Mouse (Mus musculus) limb, embryonic 10.5 days (tissue): ENCODE data around the gene Dctn5. TPM values are rescaled to one million over a fixed set of nuclear protein-coding genes. Genes with fewer than 3 reads are reported as not detected.

ENCODE experiments used
- DNase-seq: peaks from one replicate; pipeline ENCODE4 v3.0.0-alpha.2; 2017; ENCODE audit warnings: low spot score
- H3K27ac ChIP-seq: fragments of 300-500 bp; sonication (generic); 2 replicates; pipeline ENCODE4 v1.5.1; 2016; ENCODE audit warnings: mild to moderate bottlenecking
- H3K27me3 ChIP-seq: fragments of 300-500 bp; sonication (generic); 2 replicates; pipeline ENCODE4 v1.6.1; 2016; ENCODE audit warnings: low read depth, mild to moderate bottlenecking; ENCODE audit not compliant: poor library complexity, severe bottlenecking
- H3K36me3 ChIP-seq: fragments of 300-500 bp; sonication (generic); 2 replicates; pipeline ENCODE4 v1.6.1; 2016; ENCODE audit warnings: mild to moderate bottlenecking, moderate library complexity
- H3K4me1 ChIP-seq: fragments of 300-500 bp; sonication (generic); 2 replicates; pipeline ENCODE4 v1.6.1; 2016
- H3K4me3 ChIP-seq: fragments of 300-500 bp; sonication (generic); 2 replicates; pipeline ENCODE4 v1.5.1; 2016; ENCODE audit warnings: mild to moderate bottlenecking, moderate library complexity
- H3K9me3 ChIP-seq: fragments of 300-500 bp; sonication (generic); replicated peaks from 2 replicates; pipeline ENCODE4 v1.6.1; 2016; ENCODE audit warnings: mild to moderate bottlenecking
- WGBS: fragments of 180-500 bp; shearing (Covaris S2); methylation state at CpG from one replicate; pipeline ENCODE4 v1.1.7; 2016; 5-methylcytosine and 5-hydroxymethylcytosine counted together
- polyA plus RNA-seq: library from polyadenylated mRNA; unstranded; fragments of >200 nt; fragmentation: Nextera tagmentation; extraction: Ambion mirVana; gene quantifications from 2 replicates; pipeline ENCODE4 v1.2.1, GENCODE M21; 2016

Dctn5 gene
- polyA plus RNA-seq, 1 experiment from 2014 or later, result 126 TPM

DNA sequence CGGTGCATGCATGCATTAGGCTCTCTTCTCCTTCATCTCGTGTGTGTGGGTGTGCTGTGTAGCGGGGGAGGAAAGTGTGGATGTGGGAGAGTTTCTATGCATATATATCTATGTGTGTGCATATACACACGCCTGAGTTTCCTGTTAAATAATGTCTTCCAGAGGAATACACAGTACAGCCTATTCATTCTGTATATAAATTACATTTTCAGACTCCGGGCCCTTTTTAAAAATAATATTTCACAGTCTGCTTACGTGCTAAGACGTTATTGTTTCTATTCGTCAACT is 441 bp downstream of the Dctn5 start:
- Histone ChIP-seq H3K27me3 (no peaks in the 10 kb centered on the region), H3K36me3 (peaks cover 55% of the 10 kb centered on the region), H3K9me3 (no peaks in the 10 kb centered on the region), H3K27ac (peak overlapping the region; percentile 90), H3K4me3 (peak overlapping the region; percentile 86), H3K4me1 (peaks cover 12% of the 10 kb centered on the region)
- 19% methylated on average over 8 of the region's 8 CpGs for WGBS
- no peak for DNase-seq

DNA sequence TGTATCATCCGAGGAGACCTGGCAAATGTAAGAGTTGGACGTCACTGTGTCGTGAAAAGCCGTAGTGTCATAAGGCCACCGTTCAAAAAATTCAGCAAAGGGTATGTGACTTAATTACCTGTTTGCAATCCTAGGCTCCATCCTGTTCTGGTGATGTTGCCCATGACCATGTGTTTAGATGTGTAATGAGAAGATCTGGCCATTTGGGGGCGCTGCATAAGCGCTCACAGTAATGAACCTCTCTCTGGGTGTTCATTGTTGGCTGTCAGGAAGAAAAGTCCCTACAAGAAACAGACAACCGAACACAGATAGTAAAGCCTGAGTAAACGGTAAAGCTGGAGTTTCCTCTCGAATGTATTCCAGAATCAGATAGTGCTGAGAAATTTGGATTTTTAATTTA is 2.2 kb downstream of the Dctn5 start:
- 77% methylated on average over 10 of the region's 10 CpGs for WGBS
- H3K27ac ChIP-seq, result no peak overlapping the region
- H3K4me3 ChIP-seq, result no peak overlapping the region
- H3K36me3 ChIP-seq, result peaks cover 57% of the 10 kb centered on the region
- no peaks in the 10 kb centered on the region for H3K9me3 ChIP-seq
- DNase-seq, result no peak
- peaks cover 12% of the 10 kb centered on the region for H3K4me1 ChIP-seq
- no peaks in the 10 kb centered on the region for H3K27me3 ChIP-seq

DNA sequence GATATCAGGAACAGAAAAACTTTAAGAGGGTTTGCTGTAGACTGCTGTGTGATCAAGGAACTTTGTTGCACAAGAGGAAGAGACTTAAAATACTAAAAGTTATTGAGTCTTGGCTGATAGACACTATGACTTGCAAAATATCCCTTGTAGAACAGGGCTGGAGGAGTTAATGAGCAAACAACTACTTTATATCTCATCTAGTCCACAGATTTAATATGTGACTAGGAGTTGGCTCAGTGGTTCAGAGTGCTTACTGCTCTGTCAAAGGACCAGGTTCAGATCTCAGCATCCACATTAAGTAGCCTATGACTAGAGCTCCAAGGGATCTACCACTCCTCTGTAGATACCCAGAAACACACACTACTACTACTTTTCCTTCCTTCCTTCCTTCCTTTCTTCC is 4.2 kb downstream of the Dctn5 start:
- Histone ChIP-seq H3K36me3 (peaks cover 77% of the 10 kb centered on the region), H3K9me3 (no peaks in the 10 kb centered on the region), H3K4me1 (peaks cover 6% of the 10 kb centered on the region), H3K27ac (no peak overlapping the region), H3K4me3 (no peak overlapping the region), H3K27me3 (no peaks in the 10 kb centered on the region)
- DNase-seq, result no peak

DNA sequence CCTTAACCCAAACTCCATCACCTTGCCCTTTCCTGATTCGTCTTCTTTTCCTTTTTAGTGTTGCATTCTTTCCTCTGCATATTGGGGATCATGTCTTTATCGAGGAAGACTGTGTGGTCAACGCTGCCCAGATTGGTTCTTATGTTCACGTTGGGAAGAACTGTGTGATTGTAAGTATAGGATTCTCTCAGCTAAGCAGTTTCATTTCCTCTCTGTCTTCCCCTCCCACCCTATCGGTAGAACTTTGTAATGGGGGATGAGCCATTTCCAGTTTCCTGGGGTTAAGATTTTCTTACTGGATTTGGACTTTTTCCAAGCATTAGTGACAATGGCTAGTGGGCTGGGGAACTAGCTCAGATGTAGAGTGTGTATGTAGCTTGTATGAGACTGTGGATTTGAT is 5.3 kb downstream of the Dctn5 start:
- H3K27ac ChIP-seq, result no peak overlapping the region
- H3K27me3 ChIP-seq, result no peaks in the 10 kb centered on the region
- no peak overlapping the region for H3K4me3 ChIP-seq
- WGBS, result 90% methylated on average over 5 of the region's 5 CpGs
- peaks cover 88% of the 10 kb centered on the region for H3K36me3 ChIP-seq
- no peaks in the 10 kb centered on the region for H3K9me3 ChIP-seq
- H3K4me1 ChIP-seq, result peaks cover 6% of the 10 kb centered on the region
- no peak for DNase-seq

DNA sequence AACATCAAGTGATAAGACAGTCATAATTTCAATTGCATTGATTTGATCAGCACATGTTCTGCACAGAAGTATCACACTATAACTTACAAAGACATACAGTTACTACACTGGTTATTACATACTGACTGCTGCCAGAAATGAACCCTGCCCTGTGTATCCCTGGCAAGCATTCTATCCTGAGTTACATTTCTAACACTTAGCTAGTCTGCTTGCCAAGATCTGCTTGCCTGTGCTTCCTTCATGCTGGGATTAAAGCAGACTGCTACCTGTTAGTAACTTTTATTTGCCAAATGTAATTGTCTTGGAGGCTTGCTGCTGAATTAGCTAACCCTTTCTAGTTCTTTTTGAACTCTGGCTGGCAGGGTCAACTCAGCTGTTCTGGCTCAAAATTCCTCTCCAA is 8.2 kb downstream of the Dctn5 start:
- Histone ChIP-seq H3K36me3 (peaks cover 97% of the 10 kb centered on the region), H3K4me3 (no peak overlapping the region), H3K27ac (no peak overlapping the region), H3K9me3 (no peaks in the 10 kb centered on the region), H3K4me1 (no peaks in the 10 kb centered on the region), H3K27me3 (no peaks in the 10 kb centered on the region)
- DNase-seq, result no peak

DNA sequence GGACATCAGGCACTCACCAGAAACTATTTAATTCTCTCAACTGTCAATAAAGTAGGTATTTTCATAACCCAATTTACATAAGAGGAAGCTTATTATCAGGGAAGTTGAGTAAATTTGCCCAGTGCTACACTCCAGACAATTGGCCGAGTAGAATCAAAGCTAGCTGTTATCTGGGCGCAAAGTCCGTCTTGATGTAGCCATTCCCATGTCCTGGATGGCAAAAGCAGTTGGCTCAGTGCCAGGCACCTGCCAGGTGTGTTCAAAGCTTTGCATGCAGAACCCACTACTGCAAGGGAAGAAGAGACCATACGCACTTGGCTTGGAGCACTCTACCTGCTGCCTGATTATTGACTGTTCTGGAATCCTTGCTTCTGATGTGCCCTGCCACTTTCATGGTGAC is 19.6 kb downstream of the Dctn5 start:
- no peaks in the 10 kb centered on the region for H3K27me3 ChIP-seq
- H3K36me3 ChIP-seq, result peaks cover 32% of the 10 kb centered on the region
- H3K9me3 ChIP-seq, result no peaks in the 10 kb centered on the region
- DNase-seq, result no peak
- 94% methylated on average over 4 of the region's 4 CpGs for WGBS
- H3K4me1 ChIP-seq, result peaks cover 3% of the 10 kb centered on the region
- no peak overlapping the region for H3K27ac ChIP-seq
- no peak overlapping the region for H3K4me3 ChIP-seq

DNA sequence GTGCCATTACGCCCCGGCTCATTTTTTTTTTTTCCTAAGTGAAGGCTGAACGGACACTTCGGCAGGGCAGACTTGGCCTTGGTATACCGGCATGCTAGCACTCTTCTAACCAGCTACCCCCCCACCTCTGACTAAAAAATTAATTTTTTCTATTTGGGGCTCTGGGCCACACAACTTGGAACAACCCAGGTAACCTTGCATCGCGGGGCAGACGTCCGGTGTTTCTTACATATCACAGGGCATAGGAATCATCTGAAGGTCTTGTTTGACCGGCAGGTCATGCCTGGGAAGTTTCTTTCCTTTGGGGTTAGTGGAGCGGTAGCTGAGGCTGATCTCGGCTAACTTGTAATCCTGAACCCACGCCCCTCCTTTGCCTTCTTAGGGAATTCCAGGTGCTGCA is 25.6 kb downstream of the Dctn5 start:
- H3K4me1 ChIP-seq, result peaks cover 35% of the 10 kb centered on the region
- H3K36me3 ChIP-seq, result peaks cover 31% of the 10 kb centered on the region
- 7% methylated on average over 13 of the region's 13 CpGs for WGBS
- no peak for DNase-seq
- peak overlapping the region; percentile 82 for H3K4me3 ChIP-seq
- no peaks in the 10 kb centered on the region for H3K27me3 ChIP-seq
- H3K9me3 ChIP-seq, result no peaks in the 10 kb centered on the region
- H3K27ac ChIP-seq, result peak overlapping the region; percentile 91

DNA sequence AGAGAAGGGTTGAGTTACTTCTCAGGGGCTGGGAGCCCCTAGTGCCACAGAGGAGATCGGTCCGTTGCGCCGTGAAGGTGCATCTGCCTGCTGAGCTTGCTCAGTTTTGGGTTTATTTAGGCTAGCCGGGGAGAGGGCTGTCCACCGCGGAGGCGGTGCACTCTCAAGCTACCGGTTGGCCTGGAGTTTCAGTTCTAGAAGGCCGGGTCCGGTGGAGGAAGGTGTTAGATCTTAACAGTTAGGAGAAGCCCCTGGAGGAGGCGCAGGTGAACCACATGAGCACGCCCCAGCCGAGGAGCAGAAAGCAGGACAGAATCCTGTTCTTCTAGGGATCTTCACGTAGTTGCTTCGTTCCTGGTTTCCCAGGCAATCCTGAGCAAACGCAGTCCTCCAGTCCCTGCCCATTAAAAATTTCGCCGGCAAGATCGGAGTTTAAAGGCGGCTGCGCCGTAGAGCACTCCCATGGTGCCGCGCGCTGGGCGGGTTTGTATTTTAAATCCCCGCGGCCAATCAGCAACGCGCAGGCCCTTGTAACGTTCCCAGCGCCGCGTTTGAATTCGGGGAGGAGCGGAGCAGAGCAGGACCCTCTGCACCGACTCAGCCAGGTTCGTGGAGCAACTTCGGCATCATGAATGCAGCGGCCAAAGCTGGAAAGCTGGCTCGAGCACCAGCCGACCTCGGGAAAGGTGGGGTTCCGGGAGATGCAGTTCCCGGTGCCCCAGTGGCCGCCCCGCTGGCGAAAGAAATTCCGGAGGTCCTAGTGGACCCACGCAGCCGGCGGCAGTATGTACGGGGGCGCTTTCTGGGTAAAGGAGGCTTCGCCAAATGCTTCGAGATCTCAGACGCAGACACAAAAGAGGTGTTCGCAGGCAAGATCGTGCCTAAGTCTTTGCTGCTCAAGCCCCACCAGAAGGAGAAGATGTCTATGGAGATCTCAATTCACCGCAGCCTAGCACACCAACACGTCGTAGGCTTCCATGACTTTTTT is 26.4 kb downstream of the Dctn5 start, which contains the start of gene Plk1:
Gene Plk1 (plus strand): TSS at position 525 of the 988 bp plus-strand sequence.
- peak; percentile 92 for DNase-seq
- H3K36me3 ChIP-seq, result peaks cover 38% of the 10 kb centered on the region
- peak within 1 kb of the TSS; percentile 91 for H3K27ac ChIP-seq
- H3K4me1 ChIP-seq, result peaks cover 35% of the 10 kb centered on the region
- H3K9me3 ChIP-seq, result no peaks in the 10 kb centered on the region
- no peaks in the 10 kb centered on the region for H3K27me3 ChIP-seq
- under 1% methylated on average over 63 of the region's 63 CpGs for WGBS
- peak within 1 kb of the TSS; percentile 82 for H3K4me3 ChIP-seq

DNA sequence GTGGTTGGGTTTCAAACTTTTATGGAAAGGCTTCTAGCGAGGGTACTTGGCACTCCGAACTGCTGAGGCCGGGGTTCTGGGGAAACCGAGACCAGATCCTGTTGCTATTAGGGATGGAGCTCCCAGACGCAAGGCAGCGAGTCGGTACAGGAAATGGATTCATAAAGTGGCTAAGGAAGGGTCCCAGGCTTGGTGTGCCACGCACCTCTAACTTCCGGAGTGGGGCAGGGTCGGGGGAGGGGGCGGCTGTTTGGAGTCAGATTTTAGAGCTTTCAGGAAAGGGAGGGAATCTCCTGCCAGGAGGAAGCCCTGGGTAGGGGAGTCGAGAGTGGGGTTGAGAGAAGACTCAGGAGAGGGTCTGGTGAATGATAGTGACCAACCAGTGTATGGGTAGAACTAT is 27.2 kb downstream of the Dctn5 start:
- no peaks in the 10 kb centered on the region for H3K27me3 ChIP-seq
- H3K4me1 ChIP-seq, result peaks cover 35% of the 10 kb centered on the region
- peak overlapping the region; percentile 91 for H3K27ac ChIP-seq
- peak; percentile 63 for DNase-seq
- H3K4me3 ChIP-seq, result peak overlapping the region; percentile 82
- no peaks in the 10 kb centered on the region for H3K9me3 ChIP-seq
- peaks cover 46% of the 10 kb centered on the region for H3K36me3 ChIP-seq
- under 1% methylated on average over 12 of the region's 12 CpGs for whole genome bisulfite sequencing

DNA sequence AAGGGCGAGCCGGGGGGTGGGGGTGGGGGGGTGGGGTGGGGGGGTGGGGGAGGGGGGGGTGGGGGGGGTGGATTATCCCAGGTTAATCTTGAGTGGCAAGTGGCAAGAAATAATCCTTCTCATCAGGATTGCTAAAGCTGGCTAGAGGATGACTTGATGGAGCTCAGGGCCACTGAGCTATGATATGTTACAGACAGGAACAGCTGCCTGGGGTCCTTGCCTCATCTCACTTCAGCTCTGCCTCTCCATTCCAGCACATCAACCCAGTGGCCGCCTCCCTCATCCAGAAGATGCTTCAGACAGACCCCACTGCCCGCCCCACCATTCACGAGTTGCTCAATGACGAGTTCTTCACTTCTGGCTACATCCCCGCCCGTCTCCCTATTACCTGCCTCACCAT is 30.9 kb downstream of the Dctn5 start:
- DNase-seq, result no peak
- Histone ChIP-seq H3K4me3 (no peak overlapping the region), H3K27me3 (no peaks in the 10 kb centered on the region), H3K27ac (no peak overlapping the region), H3K4me1 (peaks cover 19% of the 10 kb centered on the region), H3K36me3 (peaks cover 84% of the 10 kb centered on the region), H3K9me3 (no peaks in the 10 kb centered on the region)
- 93% methylated on average over 8 of the region's 8 CpGs for WGBS

DNA sequence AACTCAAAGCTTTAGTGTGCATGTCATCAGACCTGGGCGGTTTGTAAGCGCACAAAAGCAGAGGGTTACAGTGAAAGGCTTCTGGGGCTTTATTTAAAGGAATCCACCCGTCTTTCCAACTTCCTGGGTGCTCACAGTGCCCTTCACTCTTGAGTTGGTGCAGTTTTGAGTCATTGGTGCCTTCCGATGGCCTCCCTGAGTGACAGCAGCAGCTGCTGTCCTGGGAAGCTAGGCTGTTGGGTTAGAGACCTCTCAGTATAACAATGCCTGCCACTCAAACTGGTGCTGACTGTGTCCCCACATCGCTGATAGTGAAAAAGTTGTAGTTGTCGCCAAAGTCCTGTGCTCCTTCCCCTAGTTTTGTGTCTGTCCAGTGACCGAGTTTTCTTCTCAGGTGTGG is 34.4 kb downstream of the Dctn5 start:
- 95% methylated on average over 7 of the region's 7 CpGs for WGBS

DNA sequence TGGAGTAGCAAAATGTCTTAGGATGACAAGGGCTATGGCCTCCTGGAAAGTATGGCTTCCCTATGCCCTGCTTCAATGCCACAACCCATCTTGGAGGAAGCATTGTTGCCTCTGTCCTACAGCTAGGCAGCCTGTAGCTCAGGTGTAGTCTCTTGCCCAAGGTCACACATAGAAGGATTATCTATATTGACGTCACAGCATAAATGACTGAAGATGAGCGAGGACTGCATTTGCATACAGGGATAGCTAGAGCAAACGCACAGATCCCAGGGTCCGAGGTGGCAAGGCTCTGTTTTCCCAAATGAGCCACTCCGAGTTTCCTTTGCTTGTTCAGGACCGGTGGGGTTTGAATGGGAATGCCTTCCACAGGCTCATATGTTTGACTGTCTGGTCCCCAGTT is 37.9 kb downstream of the Dctn5 start:
- Histone ChIP-seq H3K36me3 (peaks cover 60% of the 10 kb centered on the region), H3K27me3 (no peaks in the 10 kb centered on the region), H3K9me3 (no peaks in the 10 kb centered on the region), H3K4me1 (no peaks in the 10 kb centered on the region), H3K4me3 (no peak overlapping the region), H3K27ac (no peak overlapping the region)
- DNase-seq, result no peak
- 88% methylated on average over 6 of the region's 6 CpGs for WGBS

More for the DNA sequence above, 34.4 kb downstream of the Dctn5 start:
- Histone ChIP-seq H3K36me3 (peaks cover 95% of the 10 kb centered on the region), H3K4me3 (no peak overlapping the region), H3K9me3 (no peaks in the 10 kb centered on the region), H3K27me3 (no peaks in the 10 kb centered on the region), H3K4me1 (no peaks in the 10 kb centered on the region), H3K27ac (no peak overlapping the region)
- no peak for DNase-seq

DNA sequence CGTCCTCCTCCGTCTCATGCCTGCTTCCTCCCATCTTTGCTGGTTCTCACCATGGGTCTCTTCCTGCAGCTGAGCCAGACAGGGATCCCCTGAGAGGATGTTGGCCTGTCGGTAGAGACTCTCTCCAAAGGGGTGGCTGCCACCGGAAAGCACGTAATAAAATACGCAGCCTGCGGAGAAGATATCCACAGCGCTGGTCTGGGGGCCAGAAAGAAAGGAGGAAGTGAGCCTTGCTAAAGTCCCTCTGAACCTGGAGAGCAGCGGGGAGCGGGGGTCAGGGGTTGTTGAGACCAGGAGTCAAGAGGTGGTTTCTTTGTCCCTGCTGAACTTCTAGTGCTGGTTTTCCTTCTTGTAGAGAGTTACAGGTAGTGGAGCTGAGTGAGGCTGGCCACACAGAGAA is 38.8 kb downstream of the Dctn5 start:
- H3K27ac ChIP-seq, result no peak overlapping the region
- peaks cover 50% of the 10 kb centered on the region for H3K36me3 ChIP-seq
- no peak overlapping the region for H3K4me3 ChIP-seq
- H3K4me1 ChIP-seq, result no peaks in the 10 kb centered on the region
- no peak for DNase-seq
- no peaks in the 10 kb centered on the region for H3K9me3 ChIP-seq
- no peaks in the 10 kb centered on the region for H3K27me3 ChIP-seq
- 81% methylated on average over 10 of the region's 10 CpGs for WGBS

DNA sequence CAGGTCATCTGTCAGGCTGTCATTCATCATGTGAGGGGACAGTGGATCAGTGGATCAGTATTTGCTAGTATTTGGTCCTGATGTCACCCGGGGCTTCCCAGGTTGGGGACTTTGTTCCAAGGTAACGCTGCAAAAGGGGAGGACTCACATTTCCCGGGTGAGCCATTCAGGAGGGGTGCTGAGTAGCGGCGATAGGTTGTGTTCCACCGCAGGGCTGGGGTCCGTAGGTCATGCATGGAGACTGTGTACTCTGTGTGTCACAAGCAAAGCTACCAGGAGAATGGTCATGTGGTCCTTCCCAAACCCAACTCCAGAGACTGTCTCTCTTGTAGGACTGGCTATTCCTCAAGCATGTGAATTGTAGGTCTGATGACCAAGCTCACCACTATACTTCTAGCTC is 47.9 kb downstream of the Dctn5 start:
- no peak overlapping the region for H3K27ac ChIP-seq
- H3K4me3 ChIP-seq, result no peak overlapping the region
- no peaks in the 10 kb centered on the region for H3K9me3 ChIP-seq
- WGBS, result 92% methylated on average over 7 of the region's 7 CpGs
- peaks cover under 1% of the 10 kb centered on the region for H3K4me1 ChIP-seq
- no peaks in the 10 kb centered on the region for H3K27me3 ChIP-seq
- H3K36me3 ChIP-seq, result no peaks in the 10 kb centered on the region
- no peak for DNase-seq
